Mouse (Mus musculus): ENCODE measurements at regions not wholly inside any gene's neighbourhood (a gene's known extent, or its start where the extent isn't known, plus 50 kb on each side); places are given as distances from the start of the nearest gene placed in this dataset.

GRCm38 (mm10) chr13:102148039-102148438 is 380.0 kb upstream of the Pik3r1 start:
- DNase-seq = no peak

GRCm38 (mm10) chr13:102153785-102154608 is 386.0 kb upstream of the Pik3r1 start:
- peak; percentile 5 to 29 for DNase-seq

GRCm38 (mm10) chr13:102154609-102154899 is 386.5 kb upstream of the Pik3r1 start:
- no peak for DNase-seq

DNA sequence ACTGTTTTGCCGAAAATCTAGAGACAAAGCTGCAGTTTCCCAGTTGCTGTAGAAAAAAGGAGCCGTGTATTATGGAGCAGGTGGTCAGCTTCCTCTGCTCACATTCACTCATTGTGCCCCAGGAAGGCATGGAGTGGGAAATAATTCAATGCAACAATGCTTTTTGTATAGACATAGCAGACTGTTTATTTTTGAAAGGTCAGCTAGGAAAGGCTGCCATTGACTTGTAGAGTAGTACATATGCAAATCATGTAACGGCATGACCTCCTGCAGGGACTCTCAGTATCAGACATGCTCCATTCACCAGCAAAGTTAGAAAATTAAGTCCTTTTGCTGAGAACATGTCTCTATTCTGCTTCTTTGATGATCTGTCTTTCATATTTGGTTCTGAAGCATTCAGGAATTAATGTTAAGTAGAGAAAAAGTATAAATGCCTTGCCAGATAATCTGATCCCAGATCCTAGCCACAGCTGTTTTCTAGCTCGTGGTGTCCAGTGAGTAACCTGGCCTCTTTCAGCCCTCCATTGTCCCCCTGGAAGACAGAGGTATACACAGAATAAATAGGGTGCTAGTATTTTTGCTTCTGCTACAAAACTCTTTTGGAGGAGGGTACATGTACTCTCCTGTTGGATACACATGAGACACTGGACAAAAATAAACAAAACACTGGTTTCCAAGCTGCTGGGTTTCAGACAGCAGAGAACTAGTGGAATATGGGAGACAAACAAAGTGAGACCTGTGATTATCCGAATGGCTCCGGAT is 389.5 kb upstream of the Pik3r1 start:
- DNase-seq = no peak

DNA sequence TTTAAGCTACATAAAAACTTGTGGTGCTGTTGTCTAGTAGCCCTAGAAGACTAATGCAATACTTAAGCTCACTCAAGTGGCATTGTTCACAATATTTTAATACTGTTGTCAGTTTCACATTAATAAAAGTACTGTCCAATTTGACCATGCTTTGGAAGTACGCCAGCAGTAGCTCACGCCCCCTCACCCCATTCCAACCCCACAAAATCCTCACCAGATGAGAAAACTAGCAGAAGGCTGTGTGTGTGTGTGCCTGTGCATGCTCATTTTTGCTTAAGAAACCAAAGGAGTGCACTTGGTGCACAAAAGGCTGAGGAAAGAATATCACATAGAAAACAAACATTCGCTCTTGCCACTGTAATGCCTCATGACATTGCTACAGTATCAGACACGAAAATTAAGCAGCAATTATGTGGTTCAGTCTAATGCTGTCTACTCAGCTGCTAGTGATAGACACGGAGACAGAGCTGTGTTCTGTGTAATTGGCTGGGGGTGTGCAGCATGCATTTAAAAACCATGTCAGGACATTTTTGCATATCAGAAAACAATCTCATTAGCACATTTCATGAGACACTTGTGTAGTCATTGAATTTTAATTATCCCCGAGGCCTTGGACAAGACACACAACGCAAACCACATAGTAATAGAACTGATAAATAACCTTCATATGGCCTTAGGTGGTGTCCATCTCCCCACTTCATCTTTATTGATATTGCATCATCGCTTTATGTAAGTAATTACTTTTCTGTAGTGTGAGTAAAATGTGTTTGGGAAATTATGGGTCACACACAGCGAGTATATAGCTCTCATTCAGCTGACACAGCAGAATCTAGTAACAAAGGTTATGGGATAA is 405.6 kb upstream of the Pik3r1 start:
- no peak for DNase-seq

DNA sequence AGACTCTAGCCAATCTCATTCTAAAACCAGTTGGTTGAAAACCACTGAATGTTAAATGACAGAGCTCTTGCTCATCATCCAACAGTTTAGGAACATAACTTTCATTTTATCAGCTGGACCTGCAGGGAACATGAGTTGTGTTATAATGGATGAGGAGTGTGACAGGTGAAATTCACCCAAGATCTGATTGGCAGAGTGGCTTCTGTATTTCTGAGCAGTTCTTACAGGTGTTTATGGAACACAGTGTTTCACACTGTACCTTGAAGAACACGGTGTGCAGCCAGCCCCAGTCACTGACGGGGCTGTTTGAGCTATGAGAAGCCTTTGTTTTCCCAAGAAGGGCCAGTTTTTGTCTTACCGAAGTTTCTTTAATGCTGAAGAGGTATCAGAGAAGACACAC is 406.4 kb upstream of the Pik3r1 start:
- no peak for DNase-seq

- DNase-seq = no peak
Observed at GRCm38 (mm10) chr13:102174896-102175295, 406.9 kb upstream of the Pik3r1 start.

- DNase-seq = no peak
Observed at GRCm38 (mm10) chr13:102175406-102175805, 407.4 kb upstream of the Pik3r1 start.

DNA sequence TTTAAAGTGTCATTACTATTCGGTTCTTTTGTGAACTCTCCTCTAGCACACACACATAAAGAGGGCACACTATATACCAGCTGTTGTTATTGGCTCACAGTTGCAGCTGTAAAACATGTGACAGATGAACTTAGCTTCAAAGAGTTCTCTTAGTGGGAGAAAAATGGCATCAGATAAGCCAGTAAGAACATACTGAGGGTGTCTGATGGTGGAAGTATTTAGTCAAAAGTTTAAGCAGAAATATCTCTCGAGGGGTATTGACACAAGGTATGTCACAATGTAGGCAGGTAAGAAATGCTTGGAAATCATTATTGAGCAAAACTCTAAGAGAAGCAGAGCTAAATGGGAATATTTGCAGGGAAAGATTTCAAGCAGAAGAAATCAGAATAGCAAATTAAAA is 408.4 kb upstream of the Pik3r1 start:
- DNase-seq = no peak

- no peak for DNase-seq
Observed at GRCm38 (mm10) chr13:102194716-102195115, 426.7 kb upstream of the Pik3r1 start.

- DNase-seq = no peak
Observed at GRCm38 (mm10) chr13:102202301-102202700, 434.3 kb upstream of the Pik3r1 start.

- no peak for DNase-seq
Observed at GRCm38 (mm10) chr13:102218486-102218885, 450.5 kb upstream of the Pik3r1 start.

GRCm38 (mm10) chr13:102231048-102231447 is 462.3 kb upstream of the Cd180 start:
- no peak for DNase-seq

GRCm38 (mm10) chr13:102232291-102232936 is 460.9 kb upstream of the Cd180 start:
- DNase-seq = no peak

GRCm38 (mm10) chr13:102250884-102251283 is 442.5 kb upstream of the Cd180 start:
- DNase-seq = no peak

GRCm38 (mm10) chr13:102251709-102252108 is 441.6 kb upstream of the Cd180 start:
- DNase-seq = no peak

- DNase-seq = no peak
Observed at GRCm38 (mm10) chr13:102255401-102256371, 437.7 kb upstream of the Cd180 start.

DNA sequence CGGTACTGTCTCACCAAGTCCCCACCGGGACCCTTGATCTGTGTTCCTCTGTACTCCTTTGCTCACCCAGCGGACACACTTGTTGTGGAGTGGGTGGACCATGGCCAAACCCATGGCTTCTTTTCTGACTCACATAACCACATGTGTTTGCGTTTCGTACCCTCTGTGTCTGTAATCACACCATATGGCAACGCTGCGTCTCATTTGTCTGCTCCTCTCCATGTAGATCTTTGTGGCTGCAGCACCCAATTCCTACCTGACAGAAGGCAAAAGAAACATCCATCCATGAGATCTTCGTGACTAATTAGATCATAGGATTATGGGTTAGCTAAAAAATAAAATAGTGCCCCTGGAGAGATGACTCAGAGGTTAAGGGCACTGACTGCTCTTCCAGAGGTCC is 435.2 kb upstream of the Cd180 start:
- no peak for DNase-seq

- DNase-seq = no peak
Observed at GRCm38 (mm10) chr13:102273818-102274217, 419.5 kb upstream of the Cd180 start.

GRCm38 (mm10) chr13:102275296-102275695 is 418.1 kb upstream of the Cd180 start:
- no peak for DNase-seq

DNA sequence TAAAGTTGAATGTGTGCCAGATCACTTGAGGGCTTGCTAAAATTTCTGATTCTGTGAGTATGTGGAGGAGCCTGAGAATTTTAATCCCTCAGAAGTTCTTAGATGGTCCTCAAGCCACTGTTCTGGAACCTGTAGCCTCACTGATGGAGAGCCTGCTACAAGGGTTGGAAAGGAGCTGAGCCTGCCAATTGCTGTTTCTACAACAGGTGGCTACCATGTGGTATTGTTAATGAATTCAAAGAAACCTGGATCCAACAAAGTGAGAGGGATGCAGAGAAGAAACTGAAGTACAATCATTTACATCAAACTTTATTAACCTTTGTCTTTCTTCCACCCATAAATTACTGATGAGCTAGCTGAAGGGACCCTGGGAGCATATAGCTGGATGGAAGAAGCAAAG is 416.5 kb upstream of the Cd180 start:
- DNase-seq = no peak

- no peak for DNase-seq
Observed at GRCm38 (mm10) chr13:102280198-102280597, 413.2 kb upstream of the Cd180 start.
